Mouse (Mus musculus): ENCODE data around the gene Kctd3. TPM values are rescaled to one million over a fixed set of nuclear protein-coding genes. Genes with fewer than 3 reads are reported as not detected.
"Not testable (repeated sequence)": the region's sequence is repeated elsewhere in the genome, so short reads cannot be mapped to it uniquely, and the experiment has no call there.

Gene Kctd3
- polyA plus RNA-seq, 1 experiment, result 23.4 TPM

DNA sequence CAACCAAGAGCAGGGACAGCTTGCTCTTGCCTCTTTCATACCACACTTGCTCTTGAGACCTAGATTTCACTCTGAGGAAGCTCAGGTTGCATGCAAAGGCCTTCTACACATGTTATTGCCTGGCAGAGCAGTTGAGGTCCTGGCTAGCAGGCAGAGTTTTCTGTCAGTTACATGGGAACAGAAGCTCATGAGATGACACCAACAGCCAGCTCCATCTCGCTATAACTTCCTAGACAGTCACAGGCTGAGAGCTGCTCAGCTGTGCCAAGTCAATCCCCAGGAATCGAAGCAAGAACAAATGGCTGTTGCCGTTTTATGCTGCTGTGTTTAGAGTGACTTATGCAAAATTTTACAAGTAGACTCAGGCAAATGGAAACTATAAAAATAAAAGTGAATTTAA lies 38.7 kb upstream of the Kctd3 start:
- no peaks in the 10 kb centered on the region for H3K4me1 ChIP-seq
- H3K9me3 ChIP-seq, result peaks cover 27% of the 10 kb centered on the region
- TF ChIP-seq FLI1 (IDR thresholded peaks at IDR 0.05; ENCODE audit: low read length), result no peak
- TF ChIP-seq GATA1 (IDR thresholded peaks at IDR 0.05; ENCODE audit: borderline replicate concordance, low read length), result no peak

DNA sequence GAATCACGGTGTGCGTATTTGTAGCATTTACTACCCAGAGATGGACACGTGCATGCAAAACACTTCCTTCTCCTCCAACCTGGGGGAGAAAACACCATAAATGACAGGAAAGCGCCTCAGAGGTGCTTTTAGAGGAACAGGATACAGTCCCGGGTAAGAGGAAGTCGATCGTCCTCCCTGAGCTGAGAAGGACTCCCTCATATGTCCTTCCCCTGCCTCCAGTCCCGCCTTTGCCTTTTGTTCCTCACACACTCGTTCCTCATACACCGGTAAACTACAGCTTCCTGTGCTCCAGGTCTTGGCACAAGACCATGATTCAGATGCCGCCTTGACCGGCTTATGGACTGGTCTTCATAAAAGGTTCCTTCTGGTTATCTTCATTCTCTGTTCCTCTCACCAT lies 33.6 kb upstream of the Kctd3 start:
- peak overlapping the region; percentile 1 for H3K4me3 ChIP-seq (replicated peaks)

More for the DNA sequence above, 38.7 kb upstream of the Kctd3 start:
- Histone ChIP-seq H3K36me3 (replicated peaks; ENCODE audit: low read length) (no peaks in the 10 kb centered on the region), H3K27me3 (replicated peaks) (no peaks in the 10 kb centered on the region), H3K4me3 (replicated peaks) (no peak overlapping the region)

DNA sequence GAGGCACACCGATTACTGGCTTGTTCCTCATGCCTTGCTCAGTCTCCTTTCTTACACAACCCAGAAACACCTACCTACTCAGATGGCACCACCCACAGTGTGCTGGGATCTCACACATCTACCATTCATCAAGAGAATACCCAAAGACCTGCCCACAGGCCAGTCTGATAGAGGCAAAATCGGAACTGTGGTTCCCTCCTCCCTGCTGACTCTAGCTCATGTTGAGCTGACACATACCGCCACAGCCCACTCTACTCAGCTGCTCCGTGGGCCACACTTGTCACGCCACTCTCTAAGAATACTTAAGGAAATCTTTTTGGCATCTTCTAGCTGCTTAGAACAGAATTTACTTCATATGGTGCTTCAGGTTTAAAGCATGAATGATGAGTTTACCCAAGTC lies 31.7 kb upstream of the Kctd3 start:
- Histone ChIP-seq H3K27me3 (replicated peaks) (no peaks in the 10 kb centered on the region), H3K4me1 (peaks cover 4% of the 10 kb centered on the region; the same call in 1 of the 2 replicates), H3K9me3 (peaks cover 21% of the 10 kb centered on the region), H3K4me3 (replicated peaks) (no peak overlapping the region), H3K36me3 (replicated peaks; ENCODE audit: low read length) (no peaks in the 10 kb centered on the region)
- TF ChIP-seq FLI1 (IDR thresholded peaks at IDR 0.05; ENCODE audit: low read length) (no peak), GATA1 (IDR thresholded peaks at IDR 0.05; ENCODE audit: borderline replicate concordance, low read length) (no peak)

More for the DNA sequence above, 33.6 kb upstream of the Kctd3 start:
- Histone ChIP-seq H3K36me3 (replicated peaks; ENCODE audit: low read length) (no peaks in the 10 kb centered on the region), H3K4me1 (no peaks in the 10 kb centered on the region), H3K27me3 (replicated peaks) (no peaks in the 10 kb centered on the region), H3K9me3 (peaks cover 24% of the 10 kb centered on the region)
- no peak for TF ChIP-seq FLI1 (IDR thresholded peaks at IDR 0.05; ENCODE audit: low read length)
- no peak for TF ChIP-seq GATA1 (IDR thresholded peaks at IDR 0.05; ENCODE audit: borderline replicate concordance, low read length)

DNA sequence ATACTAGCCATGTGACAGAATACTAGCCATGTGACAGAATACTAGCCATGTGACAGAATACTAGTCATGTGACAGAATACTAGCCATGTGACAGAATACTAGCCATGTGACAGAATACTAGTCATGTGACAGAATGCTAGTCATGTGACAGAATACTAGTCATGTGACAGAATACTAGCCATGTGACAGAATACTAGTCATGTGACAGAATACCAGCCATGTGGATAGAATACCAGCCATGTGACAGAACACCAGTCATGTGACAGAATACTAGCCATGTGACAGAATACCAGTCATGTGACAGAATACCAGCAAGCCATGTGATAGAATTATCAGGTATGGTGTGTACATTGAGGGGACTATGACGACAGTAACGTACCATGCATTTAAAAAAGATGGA lies 25.2 kb upstream of the Kctd3 start:
- not testable (repeated sequence) for H3K9me3 ChIP-seq; H3K4me1 ChIP-seq; H3K27me3 ChIP-seq (replicated peaks); H3K4me3 ChIP-seq (replicated peaks); H3K36me3 ChIP-seq (replicated peaks; ENCODE audit: low read length)

DNA sequence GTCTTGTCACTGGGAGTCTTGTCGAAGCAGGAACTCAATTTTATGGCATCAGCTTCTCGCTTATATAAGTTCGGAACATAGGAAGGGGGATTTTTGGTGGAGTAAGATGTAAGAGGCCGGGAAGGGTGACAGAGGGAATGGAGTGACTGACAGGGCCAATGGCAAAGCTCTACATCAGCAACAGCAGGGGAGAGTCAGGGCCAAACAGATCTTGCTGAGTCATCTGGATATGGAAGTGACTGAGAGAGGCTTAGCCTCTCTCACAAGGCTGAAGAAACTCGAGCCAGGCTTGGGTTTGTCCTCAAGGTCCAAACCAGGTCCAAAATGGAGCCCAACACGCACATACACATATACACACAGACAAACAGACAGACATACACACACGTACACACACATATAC lies 23.3 kb upstream of the Kctd3 start:
- no peak overlapping the region for H3K4me3 ChIP-seq (replicated peaks)
- no peaks in the 10 kb centered on the region for H3K36me3 ChIP-seq (replicated peaks; ENCODE audit: low read length)
- peaks cover 10% of the 10 kb centered on the region for H3K4me1 ChIP-seq
- no peaks in the 10 kb centered on the region for H3K27me3 ChIP-seq (replicated peaks)
- H3K9me3 ChIP-seq, result no peaks in the 10 kb centered on the region
- TF ChIP-seq FLI1 (IDR thresholded peaks at IDR 0.05; ENCODE audit: low read length) (no peak), GATA1 (IDR thresholded peaks at IDR 0.05; ENCODE audit: borderline replicate concordance, low read length) (no peak)

DNA sequence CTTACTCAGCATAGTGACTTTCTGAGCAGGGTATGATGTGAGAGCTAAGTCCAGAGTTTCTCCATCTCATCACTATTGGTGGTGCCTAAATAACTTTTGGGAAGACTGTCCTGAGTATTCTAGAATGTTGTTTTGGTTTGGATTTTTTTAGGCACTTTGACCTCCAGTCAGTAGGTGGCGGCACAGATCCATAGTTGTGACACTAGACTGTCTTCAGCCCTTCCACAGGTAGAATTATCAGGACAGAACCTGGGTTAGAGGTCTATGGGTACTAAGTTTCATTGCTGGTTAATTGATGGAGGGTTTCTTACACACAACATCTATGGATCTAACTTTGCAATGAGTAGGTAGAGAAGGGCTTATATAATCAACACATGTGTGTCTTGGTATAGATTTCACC lies 20.6 kb upstream of the Kctd3 start:
- Histone ChIP-seq H3K9me3 (no peaks in the 10 kb centered on the region), H3K27me3 (replicated peaks) (peaks cover 3% of the 10 kb centered on the region), H3K36me3 (replicated peaks; ENCODE audit: low read length) (no peaks in the 10 kb centered on the region), H3K4me3 (replicated peaks) (no peak overlapping the region), H3K4me1 (peaks cover 6% of the 10 kb centered on the region)
- TF ChIP-seq FLI1 (IDR thresholded peaks at IDR 0.05; ENCODE audit: low read length), result no peak
- TF ChIP-seq GATA1 (IDR thresholded peaks at IDR 0.05; ENCODE audit: borderline replicate concordance, low read length), result no peak

DNA sequence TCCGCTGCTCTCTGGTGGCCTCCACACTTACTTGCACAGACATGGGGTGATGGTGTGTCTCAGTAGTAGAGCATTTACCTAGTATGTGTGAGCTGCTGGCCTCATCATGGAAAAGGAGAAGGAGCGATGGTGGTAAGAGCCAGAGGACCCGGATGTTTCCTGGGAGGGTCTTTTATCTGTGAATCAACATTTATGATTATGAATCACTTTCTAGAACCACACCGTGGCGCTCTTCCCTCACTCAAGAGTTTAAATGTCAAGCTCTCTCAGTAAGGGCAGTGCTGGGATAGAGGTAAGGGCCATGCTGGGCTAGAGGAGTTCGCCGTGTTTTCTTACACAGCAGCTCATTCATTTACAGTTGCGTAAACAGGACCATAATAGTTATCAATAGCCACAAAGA lies 19.2 kb upstream of the Kctd3 start:
- Histone ChIP-seq H3K4me3 (replicated peaks) (no peak overlapping the region), H3K9me3 (no peaks in the 10 kb centered on the region), H3K4me1 (peaks cover 6% of the 10 kb centered on the region), H3K36me3 (replicated peaks; ENCODE audit: low read length) (no peaks in the 10 kb centered on the region), H3K27me3 (replicated peaks) (peaks cover 3% of the 10 kb centered on the region)
- TF ChIP-seq FLI1 (IDR thresholded peaks at IDR 0.05; ENCODE audit: low read length), result no peak
- no peak for TF ChIP-seq GATA1 (IDR thresholded peaks at IDR 0.05; ENCODE audit: borderline replicate concordance, low read length)

DNA sequence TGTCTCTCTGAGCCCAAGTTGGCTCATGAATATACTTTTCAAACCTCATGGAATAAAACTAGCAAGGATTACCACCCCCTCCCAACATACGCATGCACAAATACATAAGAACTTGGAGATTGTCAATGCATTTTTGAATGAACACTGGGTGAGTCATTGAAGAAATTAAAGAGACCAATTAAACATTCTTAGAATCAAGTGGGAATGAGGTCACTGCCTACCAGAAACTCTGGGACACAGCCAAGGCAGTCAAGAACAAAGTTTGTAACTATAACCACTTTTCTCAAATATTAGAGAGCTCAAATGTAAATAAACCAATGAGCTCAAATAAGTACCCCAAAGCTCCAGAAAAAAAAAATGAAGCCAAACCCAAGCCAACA lies 16.1 kb upstream of the Kctd3 start:
- Histone ChIP-seq H3K4me3 (replicated peaks) (no peak overlapping the region), H3K9me3 (no peaks in the 10 kb centered on the region), H3K27me3 (replicated peaks) (peaks cover 3% of the 10 kb centered on the region), H3K4me1 (no peaks in the 10 kb centered on the region; the same call in 1 of the 2 replicates), H3K36me3 (replicated peaks; ENCODE audit: low read length) (no peaks in the 10 kb centered on the region)
- TF ChIP-seq FLI1 (IDR thresholded peaks at IDR 0.05; ENCODE audit: low read length) (no peak), GATA1 (IDR thresholded peaks at IDR 0.05; ENCODE audit: borderline replicate concordance, low read length) (no peak)

DNA sequence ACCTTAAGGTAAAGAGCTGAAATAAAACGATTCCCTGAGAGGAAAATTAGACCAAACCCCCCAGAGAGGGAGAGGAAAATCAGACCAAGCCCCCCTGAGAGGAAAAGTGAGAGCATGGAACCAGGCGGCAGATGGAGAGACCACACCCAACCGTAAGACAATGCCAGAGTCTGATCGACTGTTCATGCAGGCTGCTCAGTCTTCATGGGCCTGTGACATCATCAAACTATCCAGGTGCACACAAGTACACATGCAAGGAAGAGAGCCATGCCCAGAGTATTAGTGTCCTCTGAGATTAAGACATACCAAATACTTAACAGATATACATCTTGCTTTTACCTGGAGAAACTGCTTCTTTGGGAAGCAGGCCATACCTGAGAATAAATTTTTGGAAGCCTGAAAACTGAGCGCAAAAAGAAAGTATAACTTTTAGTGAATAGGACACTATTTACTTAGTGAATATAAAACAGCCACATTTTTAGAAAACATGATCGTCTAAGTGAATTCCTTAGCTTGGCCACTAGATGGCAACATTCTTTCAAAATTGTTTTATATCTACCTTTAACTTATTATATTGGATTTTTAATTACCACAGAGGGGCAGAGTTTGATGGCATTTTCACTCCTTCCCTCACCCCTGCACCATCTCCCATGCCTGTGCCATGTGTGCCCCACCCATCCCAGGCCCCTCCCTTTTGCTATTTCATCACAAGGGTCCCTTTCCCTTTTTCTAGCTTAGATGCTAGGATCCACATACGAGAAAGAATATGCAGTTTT lies 15.5 kb upstream of the Kctd3 start:
- H3K36me3 ChIP-seq (replicated peaks; ENCODE audit: low read length), result no peaks in the 10 kb centered on the region
- no peaks in the 10 kb centered on the region; the same call in 1 of the 2 replicates for H3K4me1 ChIP-seq
- no peak overlapping the region for H3K4me3 ChIP-seq (replicated peaks)
- no peak for TF ChIP-seq GATA1 (IDR thresholded peaks at IDR 0.05; ENCODE audit: borderline replicate concordance, low read length)
- no peak for TF ChIP-seq FLI1 (IDR thresholded peaks at IDR 0.05; ENCODE audit: low read length)
- H3K27me3 ChIP-seq (replicated peaks), result peaks cover 4% of the 10 kb centered on the region
- no peaks in the 10 kb centered on the region for H3K9me3 ChIP-seq

DNA sequence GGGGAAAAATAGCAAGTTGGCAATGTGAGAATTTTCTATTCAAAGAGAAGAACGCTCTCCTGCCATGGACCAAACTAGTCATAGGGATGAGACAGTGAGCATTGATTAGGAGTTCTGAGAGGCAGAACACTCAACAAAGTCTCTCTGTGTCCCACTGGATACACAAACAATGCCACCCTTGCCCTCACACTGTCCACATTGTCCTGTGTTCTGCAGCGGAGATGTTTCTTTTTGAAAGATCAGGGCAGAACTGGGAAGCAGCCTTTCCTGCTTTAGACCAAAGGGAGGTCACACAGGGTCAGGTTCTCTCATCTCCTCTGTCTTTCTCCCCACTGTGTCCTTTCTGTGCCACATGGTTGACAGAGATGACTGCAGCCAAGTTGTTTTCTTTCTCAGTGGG lies 7.7 kb upstream of the Kctd3 start:
- no peak overlapping the region for H3K4me3 ChIP-seq (replicated peaks)
- TF ChIP-seq GATA1 (IDR thresholded peaks at IDR 0.05; ENCODE audit: borderline replicate concordance, low read length), result no peak
- TF ChIP-seq FLI1 (IDR thresholded peaks at IDR 0.05; ENCODE audit: low read length), result no peak
- no peaks in the 10 kb centered on the region for H3K9me3 ChIP-seq
- peaks cover 37% of the 10 kb centered on the region for H3K27me3 ChIP-seq (replicated peaks)
- peaks cover 16% of the 10 kb centered on the region for H3K4me1 ChIP-seq
- no peaks in the 10 kb centered on the region for H3K36me3 ChIP-seq (replicated peaks; ENCODE audit: low read length)

DNA sequence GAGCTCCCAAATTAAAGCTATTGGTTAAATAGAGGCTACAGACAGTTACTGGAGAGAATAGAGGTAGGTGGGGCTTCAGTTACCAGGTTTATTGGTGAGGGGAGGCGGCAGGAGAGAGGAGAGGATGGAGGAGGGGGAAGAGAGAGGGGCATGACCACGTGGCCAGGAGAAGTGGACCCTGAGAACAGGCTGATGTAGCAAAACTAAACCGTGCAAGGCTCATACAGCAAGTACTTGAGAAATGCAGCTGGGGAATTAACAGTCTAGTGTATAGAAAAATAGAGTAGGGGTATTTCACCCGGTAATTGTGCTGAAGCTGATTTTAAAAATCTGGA lies 5.9 kb upstream of the Kctd3 start:
- TF ChIP-seq FLI1 (IDR thresholded peaks at IDR 0.05; ENCODE audit: low read length) (no peak), GATA1 (IDR thresholded peaks at IDR 0.05; ENCODE audit: borderline replicate concordance, low read length) (no peak)
- Histone ChIP-seq H3K4me1 (peaks cover 20% of the 10 kb centered on the region), H3K4me3 (replicated peaks) (peak overlapping the region; percentile 35), H3K36me3 (replicated peaks; ENCODE audit: low read length) (no peaks in the 10 kb centered on the region), H3K27me3 (replicated peaks) (peaks cover 37% of the 10 kb centered on the region), H3K9me3 (no peaks in the 10 kb centered on the region)
